Comparison of ENCODE assay signal across 32 mouse cellular contexts in genomic region chr13:69024964-69025363, GRCm38 (mm10). TPM values are rescaled to one million over a fixed set of nuclear protein-coding genes. Genes with fewer than 3 reads are reported as not detected.
DNase-seq lines count a peak whose midpoint lies in the region; ATAC-seq lines count a peak whose summit lies in the region.
"Had no signal": no experiment of that assay in that cellular context is flagged by ENCODE, and none has a peak within 500 bp of the region (broad histone marks: within the 10 kb centered on the region; RNA-seq: fewer than 3 reads in every experiment).

No protein-coding gene starts in this region.

- no peak overlapping the region for H3K4me2 ChIP-seq in forebrain, embryonic 11.5 days (ENCODE audit: low read depth, low read length, severe bottlenecking)
- no peak overlapping the region for H3K4me2 ChIP-seq in forebrain, embryonic 16.5 days (ENCODE audit: low read length)
- no peak overlapping the region for H3K4me2 ChIP-seq in limb, embryonic 11.5 days (ENCODE audit: low read depth, severe bottlenecking)
- H3K4me2 ChIP-seq in intestine, embryonic 15.5 days (replicated peaks), result no peak overlapping the region
- H3K4me2 ChIP-seq: embryonic facial prominence, embryonic 12.5 days; heart, embryonic 11.5 days; hindbrain, embryonic 13.5 days; liver, embryonic 12.5 days; midbrain, embryonic 12.5 days; neural tube, embryonic 12.5 days had no signal

- no peaks in the 10 kb centered on the region for H3K27me3 ChIP-seq in forebrain, embryonic 11.5 days (ENCODE audit: control insufficient read depth, insufficient read depth, low read length)
- H3K27me3 ChIP-seq in forebrain, embryonic 16.5 days (replicated peaks; ENCODE audit: control insufficient read depth, insufficient read depth, low read length), result no peaks in the 10 kb centered on the region
- H3K27me3 ChIP-seq in limb, embryonic 11.5 days (ENCODE audit: control insufficient read depth, insufficient read depth, low read length), result no peaks in the 10 kb centered on the region
- no peaks in the 10 kb centered on the region for H3K27me3 ChIP-seq in intestine, embryonic 15.5 days (replicated peaks)
- H3K27me3 ChIP-seq: embryonic facial prominence, embryonic 12.5 days; hindbrain, embryonic 13.5 days; liver, embryonic 12.5 days; megakaryocyte, embryonic 14.5 days; midbrain, embryonic 12.5 days; neural tube, embryonic 12.5 days; Patski had no signal

- DNase-seq in forebrain, embryonic 11.5 days (ENCODE audit: low spot score), result peak; percentile 59
- peak; percentile 18 to 50 for DNase-seq in kidney, postnatal 4 days
- no peak for DNase-seq in kidney, postnatal 36 days
- DNase-seq in limb, embryonic 11.5 days (ENCODE audit: low spot score), result peak; percentile 22
- DNase-seq in thymus, postnatal 4 days, result no peak
- DNase-seq: adrenal gland, postnatal 10 days; cerebellum, adult 11-12 months; cerebellum, adult 9-11 months; gastrocnemius, adult 2 months; gastrocnemius, postnatal 36 days; heart, adult 18-20 months; heart, postnatal 36 days; kidney, adult 2 months; kidney, postnatal 25 days; left cerebral cortex, postnatal 4 days; liver, postnatal 0 days; lung, postnatal 36 days; right cerebral cortex, adult 18-20 months; spleen, adult 18-20 months; thymus, adult 2 months; thymus, postnatal 36 days had no signal

- H3K36me3 ChIP-seq in forebrain, embryonic 11.5 days (ENCODE audit: control insufficient read depth, insufficient read depth, low read length), result no peaks in the 10 kb centered on the region
- no peaks in the 10 kb centered on the region for H3K36me3 ChIP-seq in forebrain, embryonic 16.5 days (ENCODE audit: control insufficient read depth, insufficient read depth)
- no peaks in the 10 kb centered on the region for H3K36me3 ChIP-seq in limb, embryonic 11.5 days (ENCODE audit: control insufficient read depth, insufficient read depth, low read length)
- H3K36me3 ChIP-seq in intestine, embryonic 15.5 days, result no peaks in the 10 kb centered on the region
- H3K36me3 ChIP-seq: embryonic facial prominence, embryonic 12.5 days; hindbrain, embryonic 13.5 days; liver, embryonic 12.5 days; midbrain, embryonic 12.5 days; neural tube, embryonic 12.5 days had no signal

- H3K4me3 ChIP-seq in forebrain, embryonic 11.5 days (ENCODE audit: low read depth, low read length), result no peak overlapping the region
- no peak overlapping the region for H3K4me3 ChIP-seq in forebrain, embryonic 16.5 days (replicated peaks; ENCODE audit: low read length)
- H3K4me3 ChIP-seq in limb, embryonic 11.5 days (ENCODE audit: low read depth, low read length), result no peak overlapping the region
- no peak overlapping the region for H3K4me3 ChIP-seq in intestine, embryonic 15.5 days (replicated peaks)
- H3K4me3 ChIP-seq: embryonic facial prominence, embryonic 12.5 days; gastrocnemius, adult 2 months; hindbrain, embryonic 13.5 days; liver, embryonic 12.5 days; megakaryocyte, embryonic 14.5 days; midbrain, embryonic 12.5 days; myocyte; neural tube, embryonic 12.5 days had no signal

- no peaks in the 10 kb centered on the region for H3K4me1 ChIP-seq in forebrain, embryonic 11.5 days (replicated peaks; ENCODE audit: control insufficient read depth, insufficient read depth, low read length)
- H3K4me1 ChIP-seq in forebrain, embryonic 16.5 days (replicated peaks; ENCODE audit: control insufficient read depth, insufficient read depth, low read length), result no peaks in the 10 kb centered on the region
- H3K4me1 ChIP-seq in limb, embryonic 11.5 days (ENCODE audit: control insufficient read depth, insufficient read depth, low read length), result no peaks in the 10 kb centered on the region
- H3K4me1 ChIP-seq in intestine, embryonic 15.5 days (replicated peaks), result no peaks in the 10 kb centered on the region
- H3K4me1 ChIP-seq: embryonic facial prominence, embryonic 12.5 days; hindbrain, embryonic 13.5 days; liver, embryonic 12.5 days; megakaryocyte, embryonic 14.5 days; midbrain, embryonic 12.5 days; neural tube, embryonic 12.5 days had no signal

- H3K27ac ChIP-seq in forebrain, embryonic 11.5 days (ENCODE audit: low read depth, low read length), result no peak overlapping the region
- H3K27ac ChIP-seq in forebrain, embryonic 16.5 days (ENCODE audit: low read length), result no peak overlapping the region
- H3K27ac ChIP-seq in limb, embryonic 11.5 days (replicated peaks; ENCODE audit: low read depth, low read length), result no peak overlapping the region
- H3K27ac ChIP-seq in intestine, embryonic 15.5 days, result no peak overlapping the region
- H3K27ac ChIP-seq: embryonic facial prominence, embryonic 12.5 days; gastrocnemius, adult 2 months; hindbrain, embryonic 13.5 days; liver, embryonic 12.5 days; midbrain, embryonic 12.5 days; neural tube, embryonic 12.5 days had no signal

- 24% methylated on average over 2 of the region's 2 CpGs for WGBS in forebrain, embryonic 11.5 days
- WGBS in forebrain, embryonic 16.5 days, result 11% methylated on average over 2 of the region's 2 CpGs
- WGBS in limb, embryonic 11.5 days, result 22% methylated on average over 2 of the region's 2 CpGs
- WGBS in intestine, embryonic 15.5 days, result 48% methylated on average over 2 of the region's 2 CpGs

- H3K9ac ChIP-seq in forebrain, embryonic 11.5 days (ENCODE audit: low read length), result no peak overlapping the region
- no peak overlapping the region for H3K9ac ChIP-seq in forebrain, embryonic 16.5 days (replicated peaks; ENCODE audit: low read depth, low read length)
- H3K9ac ChIP-seq in limb, embryonic 11.5 days (ENCODE audit: low read length), result no peak overlapping the region
- no peak overlapping the region for H3K9ac ChIP-seq in intestine, embryonic 15.5 days
- H3K9ac ChIP-seq: embryonic facial prominence, embryonic 12.5 days; hindbrain, embryonic 13.5 days; liver, embryonic 12.5 days; liver, postnatal 0 days; midbrain, embryonic 12.5 days; neural tube, embryonic 12.5 days had no signal

- no peak; the same call in 1 of the 2 replicates for ATAC-seq in forebrain, embryonic 11.5 days (replicated peaks; ENCODE audit: low FRiP score)
- no peak for ATAC-seq in forebrain, embryonic 16.5 days
- ATAC-seq in limb, embryonic 11.5 days (ENCODE audit: insufficient number of reproducible peaks, low FRiP score, low TSS enrichment, low read depth), result peak; percentile 72
- no peak for ATAC-seq in intestine, embryonic 15.5 days
- ATAC-seq: liver, embryonic 12.5 days; liver, postnatal 0 days; Patski had no signal

- no peaks in the 10 kb centered on the region for H3K9me3 ChIP-seq in forebrain, embryonic 11.5 days (ENCODE audit: control insufficient read depth, low read length)
- no peaks in the 10 kb centered on the region for H3K9me3 ChIP-seq in forebrain, embryonic 16.5 days (ENCODE audit: control insufficient read depth, low read length)
- H3K9me3 ChIP-seq in limb, embryonic 11.5 days (ENCODE audit: control insufficient read depth, low read length), result no peaks in the 10 kb centered on the region
- H3K9me3 ChIP-seq in intestine, embryonic 15.5 days, result no peaks in the 10 kb centered on the region
- H3K9me3 ChIP-seq: embryonic facial prominence, embryonic 12.5 days; hindbrain, embryonic 13.5 days; liver, embryonic 12.5 days; midbrain, embryonic 12.5 days; neural tube, embryonic 12.5 days had no signal

RNA-seq across cellular contexts. Expression of gene Adcy2, which starts 25.6 kb away (rescaled TPM):
- polyA plus RNA-seq in forebrain, embryonic 11.5 days (2014; fragmentation: Nextera tagmentation; extraction: Ambion mirVana), result 1.5 and 1.7 TPM in 2 replicates
- 3.1 and 4.2 TPM in 2 replicates for polyA plus RNA-seq in forebrain, embryonic 16.5 days (2015; fragmentation: Nextera tagmentation; extraction: Ambion mirVana)
- polyA plus RNA-seq in limb, embryonic 11.5 days (2014; fragmentation: Nextera tagmentation; extraction: Ambion mirVana), result 3.1 and 3.9 TPM in 2 replicates
- polyA plus RNA-seq in intestine, embryonic 15.5 days (2015; fragmentation: Nextera tagmentation; extraction: Ambion mirVana), result 4.7 and 4.8 TPM in 2 replicates
- polyA plus RNA-seq: myocyte had no signal

Comparison
In these comparisons a context has a peak if more than half of its experiments do, and no peak if none do; other contexts are left out.
1. DNase-seq: peak in forebrain, embryonic 11.5 days (single experiment), kidney, postnatal 4 days (2 of 2) and limb, embryonic 11.5 days (single experiment); none in kidney, postnatal 36 days (0 of 2) and thymus, postnatal 4 days (single experiment).